Mouse (Mus musculus): ENCODE measurements around the gene Tert.

The Tert gene

GRCm38 (mm10) chr13:73626745-73627549 lies at the start of gene Tert:
Gene Tert, plus strand, starts transcription at chr13:73626911.
- DNase-seq: peak; percentile 57 to 78

DNA sequence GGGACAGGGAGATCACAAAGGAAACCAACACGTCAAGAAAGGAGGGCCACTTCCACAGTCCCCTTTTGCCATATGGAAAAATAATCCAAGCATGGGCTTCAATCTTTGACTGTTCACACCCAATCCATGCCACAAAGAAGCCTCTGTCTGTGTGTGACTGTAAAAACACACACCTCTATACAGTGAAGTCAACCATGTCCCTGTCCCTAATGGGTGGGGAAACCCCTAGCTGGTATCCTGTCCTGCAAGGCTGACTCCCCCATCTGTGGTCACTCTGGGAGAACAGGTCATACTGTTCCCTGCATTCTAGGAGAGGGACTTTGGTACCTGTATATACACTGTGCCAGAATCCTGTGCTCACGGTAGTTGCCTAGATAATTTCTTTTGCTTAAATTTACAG lies 49.4 kb upstream of the Tert start:
- DNase-seq: no peak

GRCm38 (mm10) chr13:73591488-73591887 lies 35.2 kb upstream of the Tert start:
- no peak for DNase-seq

DNA sequence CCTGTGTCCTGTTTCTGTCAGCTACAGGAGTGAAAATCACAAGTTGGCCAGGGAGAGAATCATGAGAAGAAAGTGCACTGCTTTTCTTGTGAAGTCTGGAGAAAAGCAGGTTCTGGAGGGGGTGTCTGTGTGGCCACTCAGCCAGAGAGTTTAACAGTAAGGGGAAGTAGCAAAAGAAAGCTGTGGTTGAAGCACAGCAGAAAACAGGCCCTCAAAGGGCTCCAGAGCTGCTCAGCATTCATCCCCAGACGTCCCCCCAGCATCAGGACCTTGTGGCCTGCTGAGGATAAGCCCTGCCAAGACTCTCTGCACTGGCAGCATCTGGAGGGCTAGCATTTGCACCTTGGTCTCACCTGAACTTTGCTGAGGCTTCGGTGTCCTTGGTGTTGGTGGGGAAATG lies 34.2 kb upstream of the Tert start:
- DNase-seq: no peak

GRCm38 (mm10) chr13:73596276-73596675 lies 30.4 kb upstream of the Tert start:
- DNase-seq: no peak

- DNase-seq: no peak
Observed at GRCm38 (mm10) chr13:73600217-73600616, 26.5 kb upstream of the Tert start.

GRCm38 (mm10) chr13:73603046-73603445 lies 23.7 kb upstream of the Tert start:
- DNase-seq: no peak

DNA sequence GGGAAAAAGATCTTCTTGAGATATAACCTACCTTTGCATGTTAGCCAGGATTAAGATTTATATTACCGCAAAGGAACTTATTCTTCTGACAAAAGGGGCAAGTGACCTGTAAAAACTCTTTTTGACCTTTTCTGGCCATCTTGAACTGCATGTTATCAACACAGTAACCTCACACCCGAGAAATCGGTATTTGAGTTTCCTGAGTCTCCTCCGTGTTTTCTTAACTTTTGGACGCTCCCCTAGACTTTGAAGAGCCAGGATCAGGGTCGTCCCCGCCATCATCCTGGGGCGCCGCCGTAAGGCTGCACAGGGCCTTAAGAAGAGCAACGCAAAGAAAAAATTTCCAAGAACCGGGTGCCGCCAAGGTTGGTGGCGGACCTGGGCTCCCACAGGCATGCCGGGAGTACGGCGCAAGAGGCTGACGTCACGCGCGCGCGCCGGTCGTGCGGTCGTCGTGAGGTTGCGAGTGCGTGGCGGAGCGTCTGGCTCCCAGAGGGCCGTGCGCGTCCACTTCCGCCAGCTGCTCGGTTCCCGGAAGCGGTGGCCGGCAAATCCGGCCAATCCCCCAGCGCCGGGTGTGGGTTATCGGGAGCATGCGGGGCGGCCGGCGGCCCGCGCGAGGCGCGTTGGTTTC lies 23.1 kb upstream of the Tert start, which contains the start of gene Clptm1l:
Clptm1l (plus strand) TSS at position 485 of the 634 bp plus-strand sequence.
- DNase-seq: peak; percentile 98 to 99

DNA sequence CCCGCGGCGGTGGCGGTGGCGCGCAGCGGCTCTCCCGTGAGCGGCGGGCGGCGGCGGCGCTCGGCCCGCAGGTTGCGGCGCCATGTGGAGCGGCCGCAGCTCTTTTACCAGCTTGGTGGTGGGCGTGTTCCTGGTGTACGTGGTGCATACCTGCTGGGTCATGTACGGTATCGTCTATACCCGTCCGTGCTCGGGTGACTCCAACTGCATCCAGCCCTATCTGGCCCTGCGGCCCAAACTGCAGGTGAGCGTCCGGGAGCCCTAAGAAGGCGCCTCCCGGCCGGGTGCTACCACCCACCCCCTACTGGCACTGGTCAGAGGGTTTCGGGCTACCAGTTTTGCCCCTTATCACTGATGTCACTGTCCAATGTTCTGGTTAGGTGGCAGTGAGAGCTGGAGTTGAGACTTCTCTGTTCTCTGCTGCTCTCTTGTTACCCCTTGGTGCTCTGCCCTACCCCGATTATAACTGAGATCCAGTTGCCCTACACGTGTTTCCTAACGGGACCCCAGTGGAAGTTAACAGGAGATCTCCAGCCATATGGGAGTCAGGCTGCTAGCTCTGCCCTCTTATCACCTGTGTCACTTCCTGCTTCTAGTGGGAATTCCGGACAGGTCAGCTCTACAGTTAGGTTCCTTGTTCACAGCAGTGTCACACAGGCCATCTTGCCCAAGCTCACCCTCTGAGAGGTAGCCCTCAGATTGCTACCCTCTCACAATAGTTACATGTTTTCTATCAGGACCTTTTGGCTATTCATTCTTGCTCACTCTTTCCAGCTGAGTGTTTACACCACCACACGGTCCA lies 22.4 kb upstream of the Tert start:
- DNase-seq: peak; percentile 8 to 9

DNA sequence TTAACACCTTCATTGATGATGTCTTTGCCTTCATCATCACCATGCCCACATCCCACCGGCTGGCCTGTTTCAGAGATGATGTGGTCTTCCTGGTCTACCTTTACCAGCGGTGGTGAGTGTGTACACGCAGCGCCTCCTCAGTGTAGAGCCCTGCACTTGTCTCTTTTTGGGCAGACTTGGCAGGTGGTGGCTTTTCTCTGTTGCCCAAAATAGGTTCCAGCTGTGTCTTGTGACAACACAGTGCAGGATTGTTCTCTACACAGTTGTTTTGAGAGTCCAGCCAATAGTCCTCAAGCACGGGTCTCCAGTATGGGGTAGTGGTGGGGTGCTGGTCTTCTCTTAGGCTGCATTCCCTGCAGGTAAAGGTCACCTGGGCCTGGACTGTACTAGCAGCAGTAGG lies 8.3 kb upstream of the Tert start:
- no peak for DNase-seq

GRCm38 (mm10) chr13:73620637-73621036 lies 6.1 kb upstream of the Tert start:
- DNase-seq: peak in 1 of 2 experiments; percentile 19

- no peak for DNase-seq
Observed at GRCm38 (mm10) chr13:73626410-73626744, 334 bp upstream of the Tert start.

- no peak for DNase-seq
Observed at GRCm38 (mm10) chr13:73628586-73629113, 1.9 kb downstream of the Tert start.

GRCm38 (mm10) chr13:73631837-73632236 lies 5.1 kb downstream of the Tert start:
- DNase-seq: no peak

- no peak for DNase-seq
Observed at GRCm38 (mm10) chr13:73637826-73638225, 11.1 kb downstream of the Tert start.

DNA sequence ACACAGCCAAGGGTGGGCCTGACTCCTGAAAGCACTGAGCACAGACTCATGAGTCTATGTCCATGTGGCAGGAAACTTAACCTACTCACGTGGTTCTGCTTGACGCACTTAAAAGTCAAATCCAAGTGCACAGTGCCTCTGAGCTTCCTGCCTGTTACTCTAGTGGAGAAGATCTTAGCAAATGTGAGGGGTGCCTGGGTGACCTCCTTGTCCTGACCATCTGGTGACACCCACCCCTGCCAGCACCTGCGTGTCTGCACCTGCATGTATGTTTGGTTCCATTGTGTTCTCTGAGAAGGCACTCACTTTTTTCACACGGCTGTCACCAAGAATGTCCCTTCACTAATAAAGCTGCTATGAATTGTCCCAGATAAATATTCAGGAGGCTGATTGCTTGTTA lies 14.6 kb downstream of the Tert start:
- DNase-seq: no peak

DNA sequence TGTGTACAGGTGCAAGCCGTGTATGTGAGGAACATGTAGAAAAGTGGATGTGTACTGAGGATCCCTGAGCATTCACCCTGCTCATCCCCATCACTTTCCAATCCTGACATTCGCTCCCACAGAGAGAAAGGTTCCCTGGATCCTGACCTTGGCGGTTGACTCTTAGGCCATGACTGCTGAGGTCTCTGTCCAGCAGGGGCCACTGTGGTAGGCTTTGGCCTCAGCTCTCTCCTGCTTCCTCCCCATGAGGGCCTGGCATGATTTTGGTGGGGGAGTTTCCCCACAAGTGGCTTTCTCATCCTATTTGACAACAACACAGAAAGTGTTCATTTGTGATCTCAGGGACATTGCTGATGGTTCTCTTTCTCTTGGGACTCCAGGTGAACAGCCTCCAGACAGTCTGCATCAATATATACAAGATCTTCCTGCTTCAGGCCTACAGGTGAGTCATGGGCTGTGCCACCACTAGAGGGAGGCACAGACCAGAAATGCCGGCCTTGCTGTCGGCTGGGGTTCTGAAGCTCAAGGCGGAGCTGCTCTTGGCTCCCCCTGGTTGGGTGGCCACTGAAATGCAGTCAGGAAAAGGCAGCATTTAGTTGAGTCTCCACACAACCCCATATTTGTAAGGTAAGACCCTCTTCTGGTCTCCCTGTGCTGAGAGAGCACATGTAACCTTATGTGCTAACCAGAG lies 19.8 kb downstream of the Tert start:
- peak; percentile 68 to 84 for DNase-seq

- peak in 1 of 2 experiments; percentile 53 for DNase-seq
Observed at GRCm38 (mm10) chr13:73653266-73653665, 26.6 kb downstream of the Tert start.

GRCm38 (mm10) chr13:73654976-73655375 lies 28.3 kb downstream of the Tert start:
- no peak for DNase-seq

GRCm38 (mm10) chr13:73658953-73659352 lies 32.2 kb downstream of the Tert start:
- DNase-seq: no peak

- peak; percentile 48 to 69 for DNase-seq
Observed at GRCm38 (mm10) chr13:73660163-73660695, 33.5 kb downstream of the Tert start.

- peak; percentile 76 to 79 for DNase-seq
Observed at GRCm38 (mm10) chr13:73675161-73675560, 48.5 kb downstream of the Tert start.
